Mouse (Mus musculus): ENCODE measurements at regions not wholly inside any gene's neighbourhood (a gene's known extent, or its start where the extent isn't known, plus 50 kb on each side); places are given as distances from the start of the nearest gene placed in this dataset.
"Not testable (repeated sequence)": the region's sequence is repeated elsewhere in the genome, so short reads cannot be mapped to it uniquely, and the experiment has no call there.

DNA sequence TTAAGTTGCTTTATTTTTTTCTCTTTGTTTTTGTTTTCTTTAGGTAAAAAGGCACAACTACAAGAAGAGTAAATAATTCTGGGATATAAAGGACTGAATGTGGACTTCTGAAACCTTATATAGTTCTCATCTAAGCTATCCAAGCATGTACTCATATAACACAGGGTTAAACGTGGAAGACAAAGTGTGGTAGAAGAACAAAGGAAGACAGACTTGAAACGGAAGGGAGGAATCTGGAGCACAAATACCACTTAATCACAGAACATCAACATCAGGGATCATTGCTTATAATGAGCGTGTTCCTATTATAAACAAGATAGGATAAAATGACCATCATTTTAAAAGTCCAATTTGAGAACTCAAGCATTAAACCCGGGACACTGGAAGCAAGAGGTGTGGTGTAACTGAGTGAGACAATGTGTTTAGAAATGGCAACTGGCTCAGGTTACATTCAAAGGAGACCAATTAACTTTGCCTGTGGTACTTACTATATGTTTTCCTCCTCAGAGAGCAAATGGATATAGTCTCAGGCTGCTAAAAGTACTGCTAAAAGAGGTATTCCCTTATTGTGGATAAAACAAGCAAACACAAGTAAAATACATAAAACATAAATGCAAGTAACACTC, 96.1 kb upstream of the Hdgfl1 start:
- DNase-seq, result no peak

DNA sequence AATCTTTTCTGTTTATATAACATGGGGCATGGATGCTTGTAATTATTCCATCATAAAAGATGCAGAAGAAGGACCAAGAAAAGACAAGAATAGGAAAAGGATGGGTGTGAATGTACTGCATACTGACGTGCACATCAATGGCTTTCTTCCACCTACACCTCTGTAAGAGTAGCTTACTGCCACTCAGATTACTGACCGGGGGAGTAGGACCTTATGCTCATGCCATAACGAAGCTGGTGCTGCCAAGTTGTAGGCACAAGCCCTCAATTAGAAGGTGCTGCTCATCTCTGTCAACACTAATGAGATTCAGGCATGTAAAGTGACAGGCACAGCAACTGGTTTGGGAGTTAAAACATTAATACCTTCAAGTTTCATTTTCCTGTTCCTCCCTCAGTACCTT, 97.8 kb upstream of the Hdgfl1 start:
- DNase-seq, result no peak

DNA sequence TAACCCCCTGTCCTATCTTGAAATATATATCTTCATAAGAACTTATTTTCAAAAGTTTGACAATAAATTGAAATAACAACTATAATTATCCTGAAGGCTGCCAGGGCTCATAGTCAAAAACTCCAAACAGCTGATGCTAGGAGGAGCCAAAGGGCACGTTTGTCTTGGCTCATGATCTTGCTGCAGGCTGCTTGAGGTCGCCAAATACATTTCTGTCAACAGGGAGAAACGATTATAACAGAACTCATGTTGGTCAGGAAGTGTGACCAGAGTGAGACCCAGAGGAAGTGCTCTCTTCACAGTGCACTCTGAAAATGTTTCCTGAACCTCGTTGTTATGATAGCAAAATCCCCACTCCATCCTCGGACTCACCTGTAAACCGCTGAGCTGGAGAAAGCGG, 140.9 kb upstream of the Prl start:
- peak; percentile 25 for DNase-seq

DNA sequence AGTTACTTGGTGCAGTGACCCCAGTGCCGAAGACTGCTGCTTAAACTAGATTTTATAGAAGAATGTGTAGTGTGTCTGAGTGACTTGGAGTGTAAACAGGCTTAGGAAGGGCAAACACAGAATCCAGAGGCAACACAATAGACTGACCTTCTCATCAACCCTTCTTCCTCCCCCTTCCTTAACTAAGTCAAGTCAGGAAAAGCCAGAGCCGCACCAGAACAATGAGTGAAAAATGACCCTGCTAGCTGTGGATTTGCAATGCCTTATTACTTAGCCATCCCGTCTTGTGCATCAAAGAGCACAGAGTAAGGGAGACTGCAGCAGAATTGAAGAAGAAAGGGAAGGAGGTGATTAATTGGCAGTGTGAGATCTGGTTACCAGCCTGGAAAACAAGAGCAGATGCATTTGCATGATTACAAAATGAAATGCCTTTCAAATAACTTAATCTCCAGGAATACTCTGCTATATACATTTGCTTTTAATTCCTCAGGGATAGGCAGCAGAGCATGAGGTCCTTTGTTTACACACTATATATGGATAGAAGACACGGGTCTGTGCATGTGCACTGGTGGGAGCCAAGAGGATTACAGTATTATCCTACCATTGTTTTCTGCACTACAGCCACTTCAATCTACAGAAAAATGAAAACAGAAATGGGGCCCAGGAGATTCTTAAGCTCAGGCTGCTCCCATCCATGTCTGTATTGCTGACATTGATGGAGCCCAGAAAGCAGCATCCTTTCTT, 124.5 kb upstream of the Prl start:
- DNase-seq, result no peak

DNA sequence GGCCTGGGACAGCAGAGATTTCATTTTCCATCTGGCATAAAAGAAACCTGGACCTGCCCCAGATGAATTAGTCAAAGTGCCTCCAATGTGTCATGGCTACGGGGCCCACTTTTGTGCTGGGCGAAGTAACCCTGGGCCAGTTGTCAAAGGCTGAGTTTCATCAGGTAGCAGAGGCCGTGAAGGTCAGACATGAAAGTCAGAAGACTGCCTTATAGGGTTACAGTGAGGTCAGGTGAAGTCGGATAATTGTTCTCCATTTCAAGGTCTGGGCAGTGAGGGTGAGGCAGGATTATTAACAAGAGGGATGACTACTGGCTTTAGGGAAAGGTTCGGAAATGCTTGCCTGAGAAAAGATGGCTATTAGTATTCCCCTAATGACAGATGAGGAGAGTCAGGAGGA, 123.5 kb upstream of the Prl start:
- DNase-seq, result no peak

DNA sequence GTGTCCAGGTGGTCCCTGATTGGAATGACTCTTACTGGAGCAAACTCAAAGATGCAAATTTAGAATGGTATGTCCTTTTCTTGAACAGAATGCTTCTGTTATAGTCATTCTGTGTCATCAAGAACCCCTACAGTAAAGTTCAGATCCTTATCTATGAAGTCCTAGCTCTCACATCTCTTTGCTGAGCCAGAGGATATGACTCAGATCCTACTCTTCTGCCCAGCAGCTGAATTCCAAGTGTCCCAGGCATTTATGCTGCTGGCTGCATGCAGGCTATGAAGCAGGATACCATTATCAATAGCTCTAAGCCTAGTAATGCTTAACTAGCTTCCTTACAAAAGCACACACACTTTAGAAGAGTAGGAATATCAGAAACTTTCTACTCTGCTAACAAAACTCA, 116.9 kb upstream of the Prl start:
- no peak for DNase-seq

DNA sequence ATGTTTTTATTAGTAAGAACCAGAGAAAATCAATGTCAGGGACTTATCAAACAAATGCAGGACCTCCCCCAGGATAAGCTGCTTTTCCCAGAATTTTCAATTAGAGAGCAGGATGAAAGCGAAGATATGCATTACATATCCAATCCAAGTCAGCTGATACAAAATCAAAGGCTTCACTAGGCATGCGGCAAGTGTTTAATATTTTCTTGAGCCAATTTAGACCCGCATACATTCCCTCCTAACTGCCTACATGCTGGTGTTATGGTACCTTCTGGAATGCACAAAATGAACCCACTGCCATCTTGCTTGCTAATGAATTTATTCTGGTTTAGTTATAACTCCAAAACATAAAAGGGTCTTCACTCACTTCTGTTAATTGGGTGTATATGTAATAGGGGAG, 112.9 kb upstream of the Prl start:
- DNase-seq, result no peak

DNA sequence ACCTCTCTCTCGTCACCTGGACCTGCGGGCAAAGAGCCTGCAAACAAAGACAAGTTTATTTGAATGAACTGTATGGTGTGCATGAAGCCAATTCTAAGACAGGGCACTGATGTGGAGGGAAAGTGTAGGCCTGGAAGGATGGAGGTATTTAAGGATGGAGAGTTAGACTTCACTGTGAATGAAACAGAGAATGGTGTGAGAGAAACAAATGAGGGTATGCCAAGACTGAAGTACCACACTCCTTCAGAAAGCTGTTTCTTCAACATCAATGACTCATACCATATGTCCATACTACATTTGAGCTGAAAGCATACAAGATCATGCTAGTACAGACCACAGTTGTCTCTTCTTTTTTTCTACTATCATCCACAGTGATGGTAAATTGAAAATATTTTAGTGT, 105.9 kb upstream of the Prl start:
- DNase-seq, result no peak

DNA sequence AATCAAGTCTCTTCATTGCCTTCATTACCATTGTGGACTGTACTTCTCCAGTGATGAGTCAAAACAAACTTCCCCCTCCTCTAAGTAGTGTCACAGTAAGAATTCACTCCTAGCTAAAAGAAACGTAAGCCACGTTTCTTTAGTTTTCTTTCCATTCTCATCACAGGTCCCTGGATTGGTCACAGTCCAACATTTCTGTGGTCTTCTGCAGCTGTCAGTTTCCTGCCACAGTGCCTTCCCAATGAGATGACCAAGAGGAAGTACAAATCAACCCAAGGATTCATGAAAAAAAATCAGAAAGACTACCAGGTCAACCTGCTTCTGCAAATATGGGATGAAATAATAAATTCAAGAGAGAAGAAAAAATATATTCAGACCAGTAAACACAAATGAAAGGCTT, 103.5 kb upstream of the Prl start:
- DNase-seq, result no peak

DNA sequence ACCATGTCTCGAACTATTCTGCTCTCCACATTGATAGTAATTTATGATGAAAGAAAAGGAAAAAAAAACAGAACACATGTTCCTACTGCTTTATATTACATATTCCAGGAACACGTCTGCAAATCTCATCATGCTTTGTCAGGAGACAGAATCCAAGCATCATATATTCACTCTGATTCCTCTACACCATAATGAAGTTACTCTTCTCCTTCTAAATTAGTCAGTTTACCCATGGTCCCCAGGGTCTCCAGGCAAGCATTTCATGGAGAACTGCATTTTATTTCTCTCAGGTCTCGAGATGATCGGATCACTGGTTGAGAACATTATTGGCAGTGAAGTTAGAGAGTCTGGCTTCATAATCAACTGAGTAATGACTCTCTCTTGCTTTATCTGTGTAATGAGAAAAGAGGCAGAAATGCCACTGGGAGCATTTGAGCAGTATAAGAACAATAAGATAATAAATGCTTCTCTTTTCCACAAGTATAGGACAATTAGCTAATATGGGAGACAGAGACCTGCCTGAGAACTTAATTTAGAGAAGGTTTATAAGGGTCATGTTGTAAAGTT, 97.8 kb upstream of the Prl start:
- no peak for DNase-seq

DNA sequence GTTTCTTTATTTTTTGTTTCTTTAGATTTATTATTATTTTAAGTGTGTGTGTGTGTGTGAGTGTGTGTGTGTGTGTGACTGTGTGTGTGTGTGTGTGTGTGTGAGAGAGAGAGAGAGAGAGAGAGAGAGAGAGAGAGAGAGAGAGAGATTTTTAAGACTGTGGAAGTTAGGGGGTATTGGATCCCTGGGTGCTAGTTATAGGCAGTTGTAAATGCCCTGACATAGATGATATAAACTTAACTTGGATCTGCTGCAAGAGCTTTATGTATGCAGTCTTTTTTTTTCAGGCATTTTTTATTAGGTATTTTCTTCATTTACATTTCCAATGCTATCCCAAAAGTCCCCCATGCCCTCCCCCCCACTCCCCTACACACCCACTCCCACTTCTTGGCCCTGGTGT, 96.8 kb upstream of the Prl start:
- not testable (repeated sequence) for DNase-seq

DNA sequence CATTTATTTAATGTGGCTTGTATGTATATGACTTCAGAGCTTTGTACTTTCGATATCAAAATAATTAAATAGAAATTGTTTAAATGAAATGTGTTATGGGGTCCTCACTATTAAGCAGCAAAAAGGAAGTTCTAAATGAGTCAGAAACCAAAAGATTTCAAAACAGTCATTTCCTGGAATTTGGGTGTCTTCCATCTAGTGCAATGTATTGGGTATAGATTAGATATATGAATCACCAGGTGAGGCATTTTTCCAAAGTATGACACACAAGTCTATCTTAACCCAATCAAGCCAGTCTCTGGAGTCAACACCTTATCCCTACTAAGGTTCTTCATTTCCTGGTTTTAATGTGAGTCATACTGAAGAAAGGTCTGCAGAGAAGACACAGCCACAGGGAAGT, 81.3 kb upstream of the Prl start:
- DNase-seq, result no peak

DNA sequence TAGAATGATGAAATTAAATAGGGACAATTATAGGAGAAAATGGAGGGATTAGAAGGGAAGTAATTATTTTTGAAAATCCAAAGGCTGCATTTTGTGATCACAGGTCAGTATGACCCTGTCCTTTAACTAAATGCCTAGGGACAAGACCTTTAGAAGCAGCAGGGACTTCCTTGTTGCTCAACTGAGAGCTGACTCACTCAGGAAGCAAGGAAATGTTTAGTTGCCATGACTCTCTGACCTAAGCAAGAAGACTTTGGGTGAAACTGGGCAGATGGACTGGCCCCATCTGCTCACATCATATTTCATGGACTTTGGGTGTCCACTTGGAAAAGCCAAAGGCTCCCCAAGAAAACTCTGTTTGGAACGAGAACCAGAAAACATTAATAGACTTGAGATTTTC, 76.9 kb upstream of the Prl start:
- DNase-seq, result peak; percentile 5
